Mouse (Mus musculus): ENCODE measurements at regions not wholly inside any gene's neighbourhood (a gene's known extent, or its start where the extent isn't known, plus 50 kb on each side); places are given as distances from the start of the nearest gene placed in this dataset.

- no peak for TF ChIP-seq POLR2A (IDR thresholded peaks at IDR 0.05; ENCODE audit: low read depth, low read length)
- no peak for TF ChIP-seq CTCF (IDR thresholded peaks at IDR 0.05; ENCODE audit: extremely low read depth, insufficient read length, insufficient replicate concordance, low read depth, low read length)
These were observed 702.6 kb downstream of the Slc22a22 start for GRCm38 (mm10) chr15:56774648-56775393.
